In genomic region chr6:4488349-4488748, GRCm38 (mm10) we compare ENCODE assay signal across 7 mouse cellular contexts. TPM values are rescaled to one million over a fixed set of nuclear protein-coding genes. Genes with fewer than 3 reads are reported as not detected.
DNase-seq lines count a peak whose midpoint lies in the region; ATAC-seq and TF ChIP-seq lines count a peak whose summit lies in the region.

No protein-coding gene starts in this region.

- H3K27ac ChIP-seq in hindbrain, embryonic 13.5 days: 0 out of 2 replicates have a peak overlapping the region, but pooled peaks have one; percentile 55
- peak overlapping the region; percentile 76; the same call in 1 of the 2 replicates for H3K27ac ChIP-seq in liver, embryonic 11.5 days (ENCODE audit: low read depth, low read length)
- H3K27ac ChIP-seq in testis, adult 2 months (ENCODE audit: control insufficient read depth, insufficient read depth, low read depth, low read length): peak overlapping the region; percentile 81

- no peak for TF ChIP-seq CTCF in brain, embryonic 14.5 days (IDR thresholded peaks at IDR 0.05; ENCODE audit: borderline replicate concordance, extremely low read depth, insufficient read depth, insufficient read length)
- no peak for TF ChIP-seq CTCF in testis, adult 2 months (IDR thresholded peaks at IDR 0.05; ENCODE audit: control insufficient read depth, insufficient read depth, insufficient replicate concordance, low read depth, low read length)

- H3K9me3 ChIP-seq in hindbrain, embryonic 13.5 days: no peaks in the 10 kb centered on the region
- H3K9me3 ChIP-seq in liver, embryonic 11.5 days (ENCODE audit: control insufficient read depth, low read length): no peaks in the 10 kb centered on the region

- ATAC-seq in hindbrain, embryonic 13.5 days (ENCODE audit: low FRiP score): no peak
- no peak for ATAC-seq in liver, embryonic 11.5 days (replicated peaks; ENCODE audit: low FRiP score)

- no peak overlapping the region for H3K4me2 ChIP-seq in hindbrain, embryonic 13.5 days
- no peak overlapping the region for H3K4me2 ChIP-seq in liver, embryonic 11.5 days

- TF ChIP-seq POLR2A in brain, embryonic 14.5 days (IDR thresholded peaks at IDR 0.05; ENCODE audit: borderline replicate concordance, extremely low read depth, insufficient read depth, insufficient read length, poor library complexity, severe bottlenecking): no peak
- no peak for TF ChIP-seq POLR2A in testis, adult 2 months (IDR thresholded peaks at IDR 0.05; ENCODE audit: control insufficient read depth, low read depth, low read length)

- no peaks in the 10 kb centered on the region for H3K36me3 ChIP-seq in hindbrain, embryonic 13.5 days
- H3K36me3 ChIP-seq in liver, embryonic 11.5 days (ENCODE audit: control insufficient read depth, insufficient read depth, low read length): no peaks in the 10 kb centered on the region
- H3K36me3 ChIP-seq in testis, adult 2 months (ENCODE audit: control insufficient read depth, insufficient read depth, low read length): no peaks in the 10 kb centered on the region

- H3K9ac ChIP-seq in hindbrain, embryonic 13.5 days: no peak overlapping the region
- no peak overlapping the region for H3K9ac ChIP-seq in liver, embryonic 11.5 days (ENCODE audit: low read depth, low read length)

- 0% methylated on average over 1 of the region's 1 CpGs for WGBS in hindbrain, embryonic 13.5 days
- 13% methylated on average over 1 of the region's 1 CpGs for WGBS in liver, embryonic 11.5 days

- H3K27me3 ChIP-seq in hindbrain, embryonic 13.5 days: no peaks in the 10 kb centered on the region
- H3K27me3 ChIP-seq in liver, embryonic 11.5 days (replicated peaks; ENCODE audit: control insufficient read depth, insufficient read depth, low read length): no peaks in the 10 kb centered on the region
- H3K27me3 ChIP-seq in testis, adult 2 months (ENCODE audit: control insufficient read depth, insufficient read depth, low read length): no peaks in the 10 kb centered on the region

- no peak overlapping the region for H3K4me3 ChIP-seq in hindbrain, embryonic 13.5 days
- H3K4me3 ChIP-seq in liver, embryonic 11.5 days (ENCODE audit: low read depth, low read length): no peak overlapping the region
- no peak overlapping the region for H3K4me3 ChIP-seq in testis, adult 2 months (ENCODE audit: control insufficient read depth, low read depth, low read length)

- peaks cover 12% of the 10 kb centered on the region for H3K4me1 ChIP-seq in hindbrain, embryonic 13.5 days (replicated peaks)
- peaks cover 6% of the 10 kb centered on the region for H3K4me1 ChIP-seq in liver, embryonic 11.5 days (replicated peaks; ENCODE audit: control insufficient read depth, insufficient read depth, low read length)
- H3K4me1 ChIP-seq in testis, adult 2 months (ENCODE audit: control insufficient read depth, insufficient read depth, low read length): no peaks in the 10 kb centered on the region

- DNase-seq in brain, embryonic 14.5 days (ENCODE audit: low read depth): peak; percentile 37
- DNase-seq in gastrocnemius, adult 18-20 months (ENCODE audit: low spot score): peak; percentile 79
- DNase-seq in liver, embryonic 11.5 days (ENCODE audit: low spot score): no peak
- no peak for DNase-seq in frontal cortex, postnatal 25 days (ENCODE audit: low spot score in 2 of 2)
- DNase-seq in spleen, adult 12 weeks (ENCODE audit: low spot score): no peak

RNA-seq across cellular contexts. Expression of gene Col1a2, which starts 16.3 kb away (rescaled TPM):
- 66.5 and 187 TPM in 2 replicates for polyA plus RNA-seq in brain, embryonic 14.5 days (2012; rRNA removed)
- total RNA-seq in gastrocnemius, adult 18-20 months (2021): 10 to 100 TPM; 67.9 to 81.6 TPM
- polyA plus RNA-seq in hindbrain, embryonic 13.5 days (2015; fragmentation: Nextera tagmentation; extraction: Ambion mirVana): 142 and 188 TPM in 2 replicates
- polyA plus RNA-seq in liver, embryonic 11.5 days (2014; fragmentation: Nextera tagmentation; extraction: Ambion mirVana): 144 and 156 TPM in 2 replicates
- 23.3 and 27.5 TPM in 2 replicates for polyA plus RNA-seq in testis, adult 2 months (2012; rRNA removed)

Comparison
In these comparisons a context has a peak if more than half of its experiments do, and no peak if none do; other contexts are left out.
1. DNase-seq: peak in brain, embryonic 14.5 days (single experiment) and gastrocnemius, adult 18-20 months (single experiment); none in liver, embryonic 11.5 days (single experiment), frontal cortex, postnatal 25 days (0 of 2) and spleen, adult 12 weeks (single experiment).
2. Peak in every context shown above with its lines, with median percentiles within 50 percentile points of each other: H3K27ac ChIP-seq.